Mouse (Mus musculus): ENCODE results near the gene Kat5.

Kat5 gene

DNA sequence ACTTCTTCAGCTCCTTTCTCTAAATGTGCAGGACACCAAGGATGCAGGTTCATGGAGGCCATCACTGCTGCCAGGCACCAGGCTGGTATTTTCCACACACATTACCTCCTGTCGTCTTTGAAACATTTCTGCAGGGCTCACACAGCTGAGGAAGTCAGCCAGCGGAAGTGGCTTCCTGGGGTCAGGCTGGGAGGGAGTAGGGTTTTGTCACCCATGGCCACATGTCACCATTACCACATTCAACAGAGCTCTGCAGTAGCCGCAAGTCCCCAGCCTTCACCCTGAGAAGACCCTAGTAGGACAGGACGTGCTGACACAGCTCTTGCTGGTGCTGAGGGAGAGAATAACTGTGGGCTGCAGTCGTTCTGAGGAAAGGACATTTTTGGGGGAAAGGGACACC, 38.2 kb downstream of the Kat5 start:
- no peak for DNase-seq (ENCODE audit: low spot score)

DNA sequence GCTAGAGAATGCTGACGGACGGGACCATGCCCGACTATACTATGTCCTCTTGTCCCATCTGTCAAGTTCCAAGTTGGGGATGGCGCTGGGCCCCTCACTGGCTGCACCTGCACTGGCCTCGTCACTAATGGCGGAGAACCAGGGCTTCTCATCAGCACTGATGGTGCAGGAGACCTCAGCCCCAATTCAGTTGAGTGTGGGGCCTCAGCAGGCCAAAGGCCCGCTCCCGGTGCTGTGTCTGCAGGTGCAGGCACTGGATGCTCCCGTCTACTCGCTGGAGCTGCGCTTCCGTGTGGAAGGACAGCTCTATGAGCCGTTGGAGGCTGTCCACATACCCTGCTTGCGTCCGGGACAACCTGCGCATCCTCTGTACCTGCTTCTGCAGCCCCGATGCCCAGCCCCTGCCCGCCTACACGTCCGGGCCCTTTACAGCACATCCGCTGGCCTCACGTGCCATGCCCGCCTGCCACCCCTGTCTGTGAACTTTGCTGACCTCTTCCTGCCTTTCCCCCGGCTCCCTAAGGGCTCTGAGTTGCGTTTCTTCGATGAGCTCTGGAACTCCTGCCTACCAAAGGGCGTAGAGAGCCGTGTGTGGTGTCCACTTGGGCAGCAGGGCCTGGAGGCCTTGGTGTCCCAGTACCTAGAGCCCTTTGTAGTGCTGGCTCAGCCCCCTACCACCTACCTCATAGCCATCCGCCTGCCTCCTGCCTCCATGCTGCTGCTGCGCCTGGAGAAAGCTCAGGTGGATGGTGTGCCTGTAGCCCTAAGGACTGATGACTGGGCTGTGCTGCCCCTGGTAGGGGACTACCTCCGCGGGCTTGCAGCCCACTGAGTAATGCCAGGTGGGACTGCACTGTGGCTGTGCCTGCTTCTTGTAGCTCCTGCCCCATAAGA, 39.4 kb downstream of the Kat5 start:
- DNase-seq (ENCODE audit: low spot score), result no peak

DNA sequence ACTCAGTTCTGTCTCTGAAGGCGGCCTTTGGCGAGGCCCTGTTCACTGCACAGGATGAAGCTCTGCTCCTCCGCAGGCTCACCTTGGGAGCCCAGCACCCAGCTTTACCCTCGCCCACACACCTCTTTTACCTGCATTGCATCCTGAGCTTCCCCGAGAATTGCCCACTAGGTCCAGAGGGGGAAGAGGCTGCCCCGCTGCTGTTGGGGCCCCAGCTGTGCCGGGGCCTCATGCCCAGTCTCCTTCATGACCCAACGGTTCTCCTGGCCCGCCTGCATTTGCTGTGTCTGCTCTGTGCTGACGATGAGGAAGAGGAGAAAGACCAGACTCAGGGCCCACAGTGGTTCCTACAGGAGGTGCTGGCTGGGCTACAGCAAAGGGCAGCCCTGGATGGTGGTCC, 40.5 kb downstream of the Kat5 start:
- DNase-seq (ENCODE audit: low spot score), result no peak

DNA sequence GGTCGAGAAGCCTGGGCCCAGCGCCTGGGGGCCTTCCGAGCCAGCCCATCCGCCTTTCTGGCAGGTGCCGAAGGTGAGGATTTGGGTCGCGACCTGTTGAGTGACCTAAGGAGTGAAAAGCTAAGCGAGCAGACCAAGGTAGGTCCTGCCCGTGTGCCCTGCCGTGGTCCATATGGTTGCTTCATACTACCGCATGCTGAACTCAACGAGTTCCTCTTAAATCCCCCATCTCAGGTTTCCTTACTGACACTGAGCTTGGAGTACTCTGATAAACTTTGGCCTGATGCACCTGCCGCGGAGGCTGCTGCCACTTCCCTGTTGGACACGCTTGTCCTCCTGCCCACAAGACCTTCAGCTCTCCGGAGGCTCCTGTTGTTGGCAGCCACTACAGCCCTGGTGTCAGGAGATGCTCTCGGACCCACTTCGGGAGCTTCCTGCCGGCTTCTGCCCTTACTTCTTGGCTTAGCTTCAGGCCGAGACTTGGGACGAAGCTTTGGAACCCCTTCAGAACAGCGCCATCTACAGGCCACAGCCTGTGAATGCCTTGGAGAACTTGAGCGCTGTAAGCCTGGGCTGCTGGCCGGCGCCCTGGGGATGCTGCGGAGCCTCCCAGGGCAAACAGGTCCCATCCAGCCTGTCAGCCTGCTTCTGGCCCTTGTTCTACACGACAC, 41.4 kb downstream of the Kat5 start:
- DNase-seq (ENCODE audit: low spot score), result peak; percentile 63

DNA sequence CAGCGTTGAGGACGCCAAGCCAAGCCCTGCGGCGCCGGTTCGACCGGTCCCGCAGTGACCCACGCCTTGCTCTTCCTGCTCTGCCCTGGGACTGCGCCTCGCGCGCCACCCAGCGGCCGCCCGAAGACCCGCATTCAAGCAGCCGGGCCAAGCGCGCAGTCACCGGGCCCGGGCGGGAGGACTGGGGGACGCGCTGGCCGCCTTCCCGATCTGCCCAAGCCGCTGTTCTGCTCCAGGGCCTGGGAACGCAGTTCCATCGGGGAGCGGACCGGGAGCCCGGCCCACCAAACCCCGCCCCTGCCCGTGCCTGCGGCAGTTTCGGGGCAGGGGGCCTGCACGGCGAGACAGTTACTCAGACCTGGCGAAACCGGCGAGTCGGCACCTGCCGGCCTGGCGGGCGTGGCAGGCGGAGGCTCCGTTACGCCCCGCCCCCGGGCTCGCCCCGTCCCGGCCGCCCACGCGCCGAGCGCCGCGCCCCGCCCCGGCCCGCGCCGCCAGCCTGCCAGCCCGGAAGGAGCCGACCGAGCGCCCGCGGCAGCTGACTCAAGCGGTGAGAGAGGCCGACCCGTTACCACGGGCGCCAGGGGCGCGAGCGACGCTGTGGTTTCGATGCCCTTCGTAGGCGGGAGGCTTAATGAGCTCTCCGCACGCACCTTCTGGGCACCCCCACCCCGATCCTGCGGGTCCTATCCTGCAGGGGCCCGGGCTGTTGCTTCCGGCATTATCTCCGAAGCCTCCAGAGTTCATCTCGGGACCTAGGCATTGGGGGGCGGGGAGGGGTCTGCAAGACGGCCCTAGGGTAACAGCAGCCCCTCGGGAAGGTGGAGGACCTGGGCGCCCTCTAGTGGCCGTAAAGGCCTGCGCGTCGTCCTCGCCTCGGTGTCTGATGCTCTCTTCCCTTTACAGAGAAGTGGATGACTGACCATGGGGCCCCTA, 42.2 kb downstream of the Kat5 start, which contains the start of gene Ap5b1:
Gene Ap5b1, plus strand, starts transcription at position 492 of the 936 bp plus-strand sequence.
- peak; percentile 91 for DNase-seq (ENCODE audit: low spot score)

DNA sequence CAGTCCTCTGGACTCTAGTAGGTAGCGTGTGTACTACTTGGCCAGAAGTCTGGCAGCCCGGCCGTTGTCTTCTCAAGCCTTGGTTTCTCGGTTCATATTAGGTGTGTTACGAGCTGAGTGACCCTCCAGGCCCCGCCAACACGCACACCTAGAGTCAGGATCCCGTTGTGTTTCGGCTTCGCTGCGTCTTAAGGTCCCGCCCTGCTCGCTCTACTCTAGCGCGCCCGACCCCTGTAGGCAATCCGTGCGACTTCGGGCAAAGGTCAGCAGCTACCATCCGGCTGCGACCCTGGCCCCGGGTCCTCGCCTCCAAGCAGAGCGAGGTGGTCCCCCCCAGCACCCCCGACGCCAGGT, 42.9 kb downstream of the Kat5 start:
- no peak for DNase-seq (ENCODE audit: low spot score)

DNA sequence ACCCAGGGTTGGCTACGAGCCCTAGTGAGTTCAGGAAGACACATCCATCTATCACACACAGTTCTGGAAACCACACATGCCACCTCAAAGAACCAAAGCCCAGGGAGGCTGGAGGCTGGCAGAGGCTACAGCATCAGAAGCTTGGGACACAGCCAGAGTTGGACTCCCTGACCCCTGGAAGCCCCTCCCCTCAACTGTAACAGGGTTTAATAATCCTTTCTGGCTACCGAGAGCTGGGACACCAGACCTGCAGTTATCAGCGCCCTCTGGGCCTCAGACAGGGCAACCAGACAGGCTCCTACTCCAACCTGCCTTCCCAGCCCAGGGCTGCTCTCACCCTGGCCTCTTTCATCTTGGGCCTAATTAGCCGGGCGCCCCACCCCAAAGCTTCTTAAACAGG, 43.7 kb downstream of the Kat5 start:
- DNase-seq (ENCODE audit: low spot score), result peak; percentile 57

DNA sequence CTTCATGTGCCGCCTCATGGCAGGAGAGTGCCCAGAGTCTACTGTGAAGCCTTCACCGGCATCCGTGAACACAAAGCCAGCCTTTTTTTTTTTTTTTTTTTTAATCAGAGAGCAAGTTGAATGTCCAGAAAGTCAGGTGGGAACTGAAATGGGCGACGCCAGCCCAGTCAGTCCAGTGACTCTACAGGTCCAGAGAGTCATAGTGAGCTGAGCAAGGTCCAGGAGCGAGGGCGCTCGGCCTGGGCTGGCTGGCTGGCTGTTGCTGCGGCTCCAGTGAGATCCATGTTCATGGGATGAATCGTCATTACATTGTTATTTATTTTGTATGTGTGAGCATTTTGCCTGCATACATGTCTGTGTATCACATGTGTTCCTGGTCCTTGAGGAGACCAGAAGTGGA, 47.3 kb downstream of the Kat5 start:
- no peak for DNase-seq (ENCODE audit: low spot score)

DNA sequence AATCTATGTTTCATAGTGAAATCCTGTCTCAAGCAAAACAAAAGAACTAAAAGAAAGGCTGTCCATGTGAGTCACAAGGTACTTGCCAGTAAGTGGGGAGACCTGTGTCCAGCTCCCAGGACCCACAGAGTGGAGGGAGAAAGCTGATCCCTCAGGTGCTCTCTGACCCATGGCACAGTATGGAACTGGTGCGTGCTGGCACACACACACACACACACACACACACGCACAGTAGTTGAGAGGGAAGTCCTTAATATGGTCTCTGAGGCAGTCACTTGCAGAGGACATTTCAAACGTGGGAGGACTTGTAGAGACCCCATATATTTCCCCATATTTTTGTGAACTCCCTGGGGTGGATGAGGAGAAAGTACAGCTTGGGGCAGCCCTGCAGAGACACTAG, 48.2 kb downstream of the Kat5 start:
- DNase-seq (ENCODE audit: low spot score), result no peak

DNA sequence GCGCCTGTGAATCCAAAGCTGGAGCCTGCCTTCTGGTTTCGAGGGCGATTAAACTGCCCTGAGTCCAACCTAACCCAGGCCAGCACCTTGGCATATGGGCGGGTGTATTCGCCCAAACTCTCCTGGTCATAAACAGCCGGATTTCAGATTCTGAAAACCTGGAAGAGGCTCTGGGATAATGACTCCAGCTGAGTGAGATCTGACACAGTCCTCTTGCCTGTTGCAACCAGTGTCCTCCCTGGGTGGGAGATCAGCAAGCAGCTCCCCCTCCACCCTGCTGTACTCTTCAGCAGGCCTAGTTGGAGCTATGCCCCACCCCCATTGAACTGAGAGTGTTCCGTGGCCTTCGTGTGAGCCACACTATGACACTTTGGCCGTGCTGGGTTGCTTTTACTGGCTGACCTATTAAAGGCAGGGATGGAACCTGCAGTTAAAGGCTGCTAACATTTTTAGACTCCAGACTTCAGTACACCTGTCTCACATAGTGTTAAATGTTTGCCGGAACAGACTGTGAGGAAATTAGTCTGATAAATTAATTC, 48.7 kb downstream of the Kat5 start:
- peak; percentile 70 for DNase-seq (ENCODE audit: low spot score)

DNA sequence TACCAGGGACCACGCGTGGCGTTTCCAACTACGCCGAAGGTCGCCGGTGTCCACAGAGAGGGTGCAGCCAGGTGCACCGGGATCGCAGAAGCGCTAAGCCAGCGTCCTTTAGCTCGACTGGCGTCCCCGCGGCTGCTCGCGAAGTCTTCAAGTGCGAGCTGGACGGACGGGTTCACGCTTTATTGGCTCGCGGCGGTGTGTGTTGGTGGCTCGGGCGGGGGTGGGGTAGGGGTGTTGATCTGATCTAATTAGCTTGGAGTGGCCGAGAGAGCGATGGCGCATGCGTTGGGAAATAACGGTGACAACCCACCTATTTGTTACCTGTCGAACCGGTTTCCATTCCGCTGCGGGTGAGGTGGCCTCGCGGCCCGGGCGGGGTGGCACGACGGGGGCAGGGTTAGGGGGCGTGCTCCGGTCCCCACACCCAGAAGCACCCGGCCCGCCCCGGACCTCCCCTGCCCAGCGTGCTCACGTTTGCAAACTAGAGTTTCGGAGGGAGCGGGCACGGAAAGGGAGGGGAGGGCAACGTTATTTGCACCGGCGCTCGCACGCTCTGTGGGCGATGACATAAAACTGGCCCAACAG, 49.5 kb downstream of the Kat5 start, which contains the start of gene Ovol1:
Gene Ovol1, minus strand, starts transcription at position 190 of the 585 bp plus-strand sequence.
- peak; percentile 70 for DNase-seq (ENCODE audit: low spot score)

DNA sequence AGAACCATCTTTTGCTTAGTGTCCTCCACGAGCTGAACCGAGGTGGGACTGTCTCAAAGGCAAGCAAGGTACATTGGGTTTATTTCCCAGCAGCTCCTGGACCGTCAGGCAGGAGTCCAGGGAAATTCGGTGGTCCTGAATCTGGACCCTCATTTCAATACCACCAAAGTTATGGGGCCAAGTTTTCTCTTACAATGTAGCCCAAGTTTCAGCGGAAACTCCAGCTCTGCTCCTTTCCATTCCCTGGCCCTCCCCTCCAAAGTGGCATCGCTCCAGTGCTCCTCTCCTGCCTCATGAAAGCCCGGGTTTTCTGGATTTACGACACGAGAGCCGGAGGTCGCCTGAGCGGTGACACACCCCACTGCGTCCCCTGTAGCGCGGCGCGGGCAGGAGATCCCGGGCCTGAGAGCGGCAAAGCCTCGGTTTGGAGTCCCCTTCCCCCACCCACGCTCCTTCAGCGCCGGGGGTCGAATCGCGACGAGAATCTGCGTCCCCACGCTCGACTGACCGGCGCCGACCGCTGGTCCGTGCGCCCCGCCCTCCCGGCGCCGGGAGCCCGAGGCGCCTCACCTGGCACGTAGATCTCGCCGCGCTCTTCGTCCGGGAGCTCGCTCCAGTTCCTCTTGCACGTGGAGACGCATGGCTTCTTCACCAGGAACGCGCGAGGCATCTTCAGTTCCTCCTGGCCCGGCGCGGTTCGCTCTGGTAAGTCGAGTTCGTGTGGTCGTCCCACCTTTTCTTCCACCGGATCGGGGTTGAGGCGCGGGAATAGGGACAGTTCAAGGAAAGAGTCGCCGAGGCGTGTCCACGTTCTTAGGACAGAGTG, 50.2 kb downstream of the Kat5 start:
- no peak for DNase-seq (ENCODE audit: low spot score)

DNA sequence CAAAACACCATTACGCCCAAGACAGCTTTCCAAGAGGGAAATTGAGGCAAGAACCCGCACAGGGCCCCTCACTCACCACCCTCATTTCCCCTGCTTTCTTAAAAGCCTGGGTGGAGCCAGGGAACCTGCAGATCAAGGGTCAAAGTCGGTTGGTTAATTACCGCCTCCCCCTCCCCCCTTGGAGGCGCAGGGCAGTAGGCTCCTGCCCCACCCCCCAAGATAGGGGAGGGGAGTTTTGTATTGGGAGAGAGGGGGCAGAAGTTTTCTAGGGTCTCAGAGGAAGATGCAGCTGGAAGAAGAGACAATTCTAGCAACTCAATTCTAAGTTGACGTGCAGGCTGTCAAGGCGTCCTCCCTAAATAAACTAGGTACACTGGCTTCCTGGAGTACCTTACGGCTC, 50.8 kb downstream of the Kat5 start:
- DNase-seq (ENCODE audit: low spot score), result peak; percentile 58

DNA sequence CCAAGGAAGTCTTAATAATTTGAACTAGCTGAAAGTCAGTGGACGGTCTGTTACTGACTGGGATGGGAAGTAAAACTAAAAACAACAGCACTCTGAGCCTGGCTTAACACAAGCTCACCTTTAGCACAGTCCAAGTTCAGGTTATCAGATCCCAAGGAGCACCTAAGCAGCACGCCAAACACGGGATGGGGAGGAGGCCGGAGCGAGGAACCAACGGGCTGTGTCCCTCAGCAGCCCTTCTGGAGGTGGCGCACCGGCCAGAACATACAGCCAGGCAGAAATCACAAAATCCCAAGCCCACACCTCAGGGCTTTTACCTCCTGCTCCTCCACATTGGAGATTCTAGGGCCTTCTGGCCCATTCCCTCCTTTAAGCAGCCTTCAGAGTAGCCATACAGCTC, 51.3 kb downstream of the Kat5 start:
- DNase-seq (ENCODE audit: low spot score), result no peak

DNA sequence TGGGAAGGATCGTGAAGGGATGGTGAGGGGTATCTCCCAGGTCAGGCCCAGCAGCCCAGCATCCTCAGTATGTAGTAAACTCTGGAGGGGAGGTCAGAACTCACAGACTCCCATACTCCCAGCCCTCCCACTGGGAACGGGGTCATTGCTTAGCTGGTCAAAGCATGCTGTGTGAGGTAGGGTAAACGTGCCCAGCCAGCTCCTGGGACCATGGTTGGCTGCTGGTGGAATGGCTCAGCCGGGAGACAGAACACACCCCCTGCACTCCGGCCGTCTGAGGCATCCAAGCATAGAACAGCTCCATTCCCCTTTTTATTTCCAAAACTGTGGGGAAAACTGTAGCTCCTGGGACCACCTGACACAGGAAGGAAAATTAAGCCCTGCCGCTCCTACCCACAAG, 51.9 kb downstream of the Kat5 start:
- no peak for DNase-seq (ENCODE audit: low spot score)

DNA sequence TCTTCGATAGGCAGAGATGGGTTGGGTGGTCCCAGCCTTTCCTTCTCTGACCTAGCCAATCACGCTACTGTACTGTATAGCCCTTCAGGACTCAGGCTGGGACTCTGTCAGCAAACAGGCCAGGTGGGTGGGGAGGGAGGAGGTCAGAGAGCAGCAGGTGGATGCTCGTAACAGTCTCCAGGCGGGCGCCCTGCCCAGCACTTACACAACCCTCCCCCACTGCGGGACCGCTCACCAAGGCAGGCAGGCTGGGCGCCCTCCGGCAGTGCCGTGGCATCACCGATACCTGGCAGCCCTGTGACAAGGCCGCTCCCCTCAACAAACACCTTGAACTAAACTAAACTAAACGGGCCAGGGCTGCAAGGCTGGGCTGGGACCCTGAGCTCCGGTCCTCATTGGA, 55.8 kb downstream of the Kat5 start:
- DNase-seq (ENCODE audit: low spot score), result peak; percentile 47

DNA sequence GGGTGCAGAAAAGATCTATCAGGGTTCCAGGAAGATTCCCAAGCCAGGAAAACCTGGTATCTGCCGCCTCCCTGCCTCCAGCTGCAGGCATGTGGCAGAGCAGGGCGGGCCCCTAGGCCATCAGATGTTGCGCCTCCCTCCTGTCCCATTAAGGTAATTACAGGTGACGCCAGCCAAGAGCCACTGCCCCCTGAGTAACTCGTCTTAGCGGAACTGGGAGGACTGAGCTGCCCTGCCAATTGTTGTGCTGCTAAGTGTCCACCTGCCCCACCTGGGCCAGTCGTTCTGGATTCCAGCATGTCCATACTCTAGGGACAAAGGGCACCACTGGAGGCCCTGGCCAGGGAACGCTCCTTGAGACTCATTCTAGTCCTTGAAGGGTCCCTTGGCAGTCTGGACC, 56.2 kb downstream of the Kat5 start:
- no peak for DNase-seq (ENCODE audit: low spot score)

All from yolk sac, embryonic 10.5 days (tissue).